Mouse (Mus musculus) hindbrain, postnatal 0 days (tissue): ENCODE data around the gene Hdgf. TPM values are rescaled to one million over a fixed set of nuclear protein-coding genes. Genes with fewer than 3 reads are reported as not detected.
"Not testable (repeated sequence)": the region's sequence is repeated elsewhere in the genome, so short reads cannot be mapped to it uniquely, and the experiment has no call there.

ENCODE experiments used
- ATAC-seq: fragments of 200-750 bp; cut with Nextera tagmentation; 2 replicates; pipeline ENCODE4 v1.8.0; 2017; ENCODE audit warnings: mild to moderate bottlenecking, moderate TSS enrichment, moderate library complexity
- DNase-seq: peaks from one replicate; pipeline ENCODE4 v3.0.0-alpha.2; 2015; ENCODE audit warnings: low spot score
- H3K27ac ChIP-seq: fragments of 300-500 bp; sonication (generic); 2 replicates; pipeline ENCODE4 v1.5.1; 2014; ENCODE audit warnings: mild to moderate bottlenecking
- H3K27me3 ChIP-seq: fragments of 300-500 bp; sonication (generic); 2 replicates; pipeline ENCODE4 v1.6.1; 2014; ENCODE audit warnings: low read length, mixed read lengths; ENCODE audit not compliant: insufficient read depth
- H3K36me3 ChIP-seq: fragments of 300-500 bp; sonication (generic); 2 replicates; pipeline ENCODE4 v1.6.1; 2014; ENCODE audit warnings: low read length, mixed read lengths; ENCODE audit not compliant: insufficient read depth
- H3K4me1 ChIP-seq: fragments of 300-500 bp; sonication (generic); 2 replicates; pipeline ENCODE4 v1.6.1; 2014; ENCODE audit warnings: antibody characterized with exemption, low read length, mixed read lengths; ENCODE audit not compliant: insufficient read depth
- H3K4me2 ChIP-seq: fragments of 300-500 bp; sonication (generic); 2 replicates; pipeline ENCODE4 v1.6.1; 2014; ENCODE audit warnings: low read depth, mild to moderate bottlenecking, low read length, moderate library complexity, mixed read lengths
- H3K4me3 ChIP-seq: fragments of 300-500 bp; sonication (generic); 2 replicates; pipeline ENCODE4 v1.5.1; 2014; ENCODE audit warnings: low read length
- H3K9ac ChIP-seq: fragments of 300-500 bp; sonication (generic); replicated peaks from 2 replicates; pipeline ENCODE4 v1.6.1; 2014; ENCODE audit warnings: mild to moderate bottlenecking, low read length, moderate library complexity, mixed read lengths
- H3K9me3 ChIP-seq: fragments of 300-500 bp; sonication (generic); 2 replicates; pipeline ENCODE4 v1.6.1; 2016; ENCODE audit warnings: low read length, mixed read lengths
- CTCF ChIP-seq: IDR thresholded peaks from 2 replicates; pipeline ENCODE4 v1.5.1; 2016; ENCODE audit warnings: antibody characterized with exemption, control low read depth, low read depth
- WGBS: fragments of 180-500 bp; shearing (Covaris S2); extraction: QIAGEN DNeasy Blood & Tissue Kit; methylation state at CpG from one replicate; pipeline ENCODE4 v1.1.7; 2014; 5-methylcytosine and 5-hydroxymethylcytosine counted together
- polyA plus RNA-seq: library from polyadenylated mRNA; unstranded; fragments of >200 nt; fragmentation: Nextera tagmentation; extraction: Ambion mirVana; gene quantifications from 2 replicates; pipeline ENCODE4 v1.2.1, GENCODE M21; 2015
- total RNA-seq: library from RNA; depleted of rRNA; stranded (reverse); fragments of >200 nt; gene quantifications from 2 replicates; pipeline ENCODE4 v1.2.3, GENCODE M21; 2014

The Hdgf gene
- total and polyA plus RNA-seq, 2 experiments from 2014 or later, result 82.1 to 145 TPM

GRCm38 (mm10) chr3:87899776-87900175 lies 6.3 kb upstream of the Hdgf start:
- Histone ChIP-seq H3K27me3 (no peaks in the 10 kb centered on the region), H3K27ac (no peak overlapping the region), H3K9me3 (no peaks in the 10 kb centered on the region), H3K4me2 (no peak overlapping the region), H3K36me3 (no peaks in the 10 kb centered on the region), H3K4me3 (no peak overlapping the region), H3K9ac (no peak overlapping the region), H3K4me1 (no peaks in the 10 kb centered on the region)
- WGBS, result 84% methylated on average over 3 of the region's 3 CpGs
- no peak for TF ChIP-seq CTCF
- DNase-seq (no peak), ATAC-seq (no peak)

DNA sequence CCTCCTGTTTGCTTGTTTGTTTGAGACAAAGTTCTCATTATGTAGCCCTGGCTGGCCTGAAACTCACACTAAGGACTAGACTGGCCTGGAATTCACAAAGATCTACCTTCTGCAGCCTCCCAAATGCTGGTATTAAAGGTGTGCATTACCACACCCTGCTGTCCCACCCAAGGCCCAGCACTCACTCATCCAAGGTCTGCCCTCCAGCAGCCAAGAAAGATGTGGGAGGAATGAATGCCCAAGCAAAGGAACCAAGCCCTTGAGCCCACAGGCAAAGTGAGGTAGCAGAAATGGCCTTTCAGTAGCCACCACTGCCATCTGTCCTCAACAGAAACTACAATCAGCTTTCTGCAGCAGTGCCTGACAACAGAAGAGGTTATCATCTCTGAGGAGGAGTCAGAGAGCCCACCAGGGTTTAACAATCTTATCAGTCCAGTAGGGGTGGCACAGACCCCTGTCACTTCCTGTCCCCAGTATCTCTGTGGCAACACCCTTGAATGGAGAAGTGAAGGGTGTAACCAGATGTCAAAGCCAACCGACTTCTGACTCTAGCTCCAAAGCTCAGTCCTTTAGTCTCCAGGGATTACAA lies 5.0 kb upstream of the Hdgf start:
- TF ChIP-seq CTCF, result no peak
- H3K4me3 ChIP-seq, result no peak overlapping the region
- H3K4me1 ChIP-seq, result no peaks in the 10 kb centered on the region
- ATAC-seq (no peak), DNase-seq (no peak)
- no peak overlapping the region for H3K9ac ChIP-seq
- no peaks in the 10 kb centered on the region for H3K9me3 ChIP-seq
- no peak overlapping the region for H3K27ac ChIP-seq
- 52% methylated on average over 1 of the region's 1 CpGs for WGBS
- no peaks in the 10 kb centered on the region for H3K36me3 ChIP-seq
- no peaks in the 10 kb centered on the region for H3K27me3 ChIP-seq
- no peak overlapping the region for H3K4me2 ChIP-seq

GRCm38 (mm10) chr3:87901959-87902358 lies 4.2 kb upstream of the Hdgf start:
- H3K27ac ChIP-seq, ATAC-seq, H3K9me3 ChIP-seq, H3K4me3 ChIP-seq, DNase-seq, H3K4me1 ChIP-seq, H3K4me2 ChIP-seq, H3K9ac ChIP-seq, H3K27me3 ChIP-seq, H3K36me3 ChIP-seq: not testable (repeated sequence)
- 85% methylated on average over 5 of the region's 6 CpGs for WGBS

GRCm38 (mm10) chr3:87903821-87904220 lies 2.3 kb upstream of the Hdgf start:
- H3K36me3 ChIP-seq, result no peaks in the 10 kb centered on the region
- H3K27me3 ChIP-seq, result no peaks in the 10 kb centered on the region
- no peak overlapping the region for H3K4me3 ChIP-seq
- H3K4me2 ChIP-seq, result no peak overlapping the region
- 57% methylated on average over 5 of the region's 5 CpGs for WGBS
- peaks cover 16% of the 10 kb centered on the region for H3K4me1 ChIP-seq
- no peak for ATAC-seq
- no peaks in the 10 kb centered on the region for H3K9me3 ChIP-seq
- TF ChIP-seq CTCF, result no peak
- H3K9ac ChIP-seq, result no peak overlapping the region
- no peak overlapping the region for H3K27ac ChIP-seq
- no peak for DNase-seq

GRCm38 (mm10) chr3:87906601-87906980 lies 470 bp downstream of the Hdgf start:
- no peak for TF ChIP-seq CTCF
- Histone ChIP-seq H3K9me3 (no peaks in the 10 kb centered on the region), H3K36me3 (no peaks in the 10 kb centered on the region), H3K9ac (peak overlapping the region; percentile 92), H3K4me2 (peak overlapping the region; percentile 95), H3K4me3 (peak overlapping the region; percentile 95), H3K27me3 (no peaks in the 10 kb centered on the region), H3K4me1 (peaks cover 32% of the 10 kb centered on the region), H3K27ac (peak overlapping the region; percentile 92)
- peak; percentile 8; the same call in 1 of the 2 replicates for ATAC-seq
- WGBS, result under 1% methylated on average over 40 of the region's 47 CpGs
- DNase-seq, result no peak

GRCm38 (mm10) chr3:87906981-87907857 lies 1.1 kb downstream of the Hdgf start:
- H3K27ac ChIP-seq, result peak overlapping the region; percentile 92
- WGBS, result 1% methylated on average over 26 of the region's 27 CpGs
- peaks cover 32% of the 10 kb centered on the region for H3K4me1 ChIP-seq
- ATAC-seq (no peak), DNase-seq (peak; percentile 42)
- peak overlapping the region; percentile 95 for H3K4me2 ChIP-seq
- peak overlapping the region; percentile 95 for H3K4me3 ChIP-seq
- H3K9me3 ChIP-seq, result no peaks in the 10 kb centered on the region
- TF ChIP-seq CTCF, result no peak
- H3K36me3 ChIP-seq, result no peaks in the 10 kb centered on the region
- H3K9ac ChIP-seq, result peak overlapping the region; percentile 92
- H3K27me3 ChIP-seq, result no peaks in the 10 kb centered on the region

GRCm38 (mm10) chr3:87907906-87908305 lies 1.8 kb downstream of the Hdgf start:
- peaks cover 32% of the 10 kb centered on the region for H3K4me1 ChIP-seq
- no peak for DNase-seq
- TF ChIP-seq CTCF, result no peak
- H3K27me3 ChIP-seq, result no peaks in the 10 kb centered on the region
- H3K9me3 ChIP-seq, result no peaks in the 10 kb centered on the region
- WGBS, result 16% methylated on average over 1 of the region's 1 CpGs
- no peak overlapping the region for H3K27ac ChIP-seq
- no peaks in the 10 kb centered on the region for H3K36me3 ChIP-seq
- H3K4me3 ChIP-seq, result peak overlapping the region; percentile 95
- ATAC-seq, result no peak
- peak overlapping the region; percentile 92; the same call in 1 of the 2 replicates for H3K9ac ChIP-seq
- H3K4me2 ChIP-seq, result peak overlapping the region; percentile 95
